Mouse (Mus musculus) frontal cortex, adult 2 months (tissue): ENCODE measurements around the gene Ddost. TPM values are rescaled to one million over a fixed set of nuclear protein-coding genes. Genes with fewer than 3 reads are reported as not detected.

Experiments
- polyA plus RNA-seq: library from polyadenylated mRNA; depleted of rRNA; stranded (reverse); fragments of >200 nt; gene quantifications from 2 replicates; pipeline ENCODE4 v1.2.3, GENCODE M21; 2012; rRNA removed

Ddost gene
- polyA plus RNA-seq, 1 experiment, result 93.1 TPM

Other genes with a start within 250 kb of the Ddost start
- 171 and 179 TPM in 2 replicates for gene Hp1bp3, start 88.4 kb upstream of the Ddost start, polyA plus RNA-seq
- gene Sh2d5, start 54.3 kb upstream of the Ddost start, polyA plus RNA-seq, result 62.1 and 67.9 TPM in 2 replicates
- 21.8 and 23.3 TPM in 2 replicates for gene Kif17, start 54.3 kb upstream of the Ddost start, polyA plus RNA-seq
- 327 and 338 TPM in 2 replicates for gene Pink1, start 21.6 kb downstream of the Ddost start, polyA plus RNA-seq
- gene Cda, start 63.3 kb downstream of the Ddost start, polyA plus RNA-seq, result 3.6 and 3.7 TPM in 2 replicates
- gene Fam43b, start 91.8 kb downstream of the Ddost start, polyA plus RNA-seq, result 19.2 and 19.9 TPM in 2 replicates
- 23.9 and 24.7 TPM in 2 replicates for gene Mul1, start 129.9 kb downstream of the Ddost start, polyA plus RNA-seq
- gene Camk2n1, start 149.6 kb downstream of the Ddost start, polyA plus RNA-seq, result 644 and 776 TPM in 2 replicates